Mouse (Mus musculus) gastrocnemius, postnatal 14 days (tissue): ENCODE results near the gene Abt1. TPM values are rescaled to one million over a fixed set of nuclear protein-coding genes. Genes with fewer than 3 reads are reported as not detected.

ENCODE experiments used
- DNase-seq: peaks from one replicate; pipeline ENCODE4 v3.0.0; 2021; ENCODE audit warnings: mixed read lengths
- intact Hi-C: fragments of 180-260 bp; cut with DNase I; formaldehyde crosslinking; loops from one replicate; pipeline ENCODE4 v1.15.1; 2025; ENCODE audit warnings: low total_unique reads
- total RNA-seq, 2 experiments: library from RNA; stranded (reverse); gene quantifications; 2 replicates each; pipeline ENCODE4 v1.2.3; 2021

Gene Abt1
- total RNA-seq, 2 experiments from 2014 or later = 4.5 to 4.7 TPM

- intact Hi-C loops = no loop called here
- no peak for DNase-seq
Observed at GRCm38 (mm10) chr13:23387548-23387947, 36.1 kb downstream of the Abt1 start.

- intact Hi-C loops = no loop called here
- DNase-seq = no peak
Observed at GRCm38 (mm10) chr13:23383127-23383526, 40.5 kb downstream of the Abt1 start.

GRCm38 (mm10) chr13:23372433-23372832 lies 51.2 kb downstream of the Abt1 start:
- DNase-seq = peak; percentile 16
- intact Hi-C loops = no loop called here

- no peak for DNase-seq
Observed at GRCm38 (mm10) chr13:23370075-23370474, 53.6 kb downstream of the Abt1 start.

GRCm38 (mm10) chr13:23369421-23369765 lies 54.3 kb downstream of the Abt1 start:
- no peak for DNase-seq
- intact Hi-C loops = no loop called here

More at GRCm38 (mm10) chr13:23370075-23370474, 53.6 kb downstream of the Abt1 start:
- intact Hi-C loops = no loop called here

GRCm38 (mm10) chr13:23368583-23369420 lies 54.9 kb downstream of the Abt1 start, which contains the start of gene Zfp322a:
TSS of gene Zfp322a (minus strand) at chr13:23369208.
- peak; percentile 96 for DNase-seq
- intact Hi-C loops = no loop called here

Other genes with a start within 250 kb of the Abt1 start
- gene Vmn1r220, start 235.9 kb downstream of the Abt1 start, total RNA-seq = not detected
- gene Vmn1r221, start 209.7 kb downstream of the Abt1 start, total RNA-seq = not detected
- not detected for gene Vmn1r222, start 187.9 kb downstream of the Abt1 start, total RNA-seq
- not detected for gene Vmn1r223, start 176.7 kb downstream of the Abt1 start, total RNA-seq
- 10 to 100 TPM; 11.5 TPM for gene Zfp322a, start 54.7 kb downstream of the Abt1 start, total RNA-seq
- not detected for gene Btn1a1, start 42.0 kb upstream of the Abt1 start, total RNA-seq
- not detected for gene Btn2a2, start 65.0 kb upstream of the Abt1 start, total RNA-seq
- gene Hist1h4h, start 107.2 kb upstream of the Abt1 start, total RNA-seq = 100 to 1,000 TPM; 281 to 294 TPM
- gene Hist1h2af, start 110.0 kb upstream of the Abt1 start, total RNA-seq = 10 to 100 TPM; 61.2 to 77.1 TPM
- 10 to 100 TPM; 19.9 to 21.2 TPM for gene Hist1h3g, start 111.6 kb upstream of the Abt1 start, total RNA-seq
- gene Hist1h2bh, start 119.5 kb upstream of the Abt1 start, total RNA-seq = 1 to 10 TPM; 5.5 to 5.7 TPM
- gene Hist1h3f, start 120.2 kb upstream of the Abt1 start, total RNA-seq = 10 to 100 TPM; 24.2 to 25.2 TPM
- gene Hist1h4f, start 127.8 kb upstream of the Abt1 start, total RNA-seq = 100 to 1,000 TPM; 118 to 120 TPM
- 1 to 10 TPM; 8.2 to 9.3 TPM for gene Hist1h1d, start 129.4 kb upstream of the Abt1 start, total RNA-seq
- 10 to 100 TPM; 54.8 to 55.8 TPM for gene Hist1h3e, start 138.5 kb upstream of the Abt1 start, total RNA-seq
- gene Hist1h2ae, start 147.4 kb upstream of the Abt1 start, total RNA-seq = 10 to 100 TPM; 15.2 to 16.6 TPM
- 100 to 1,000 TPM; 102 to 113 TPM for gene Hist1h2bg, start 147.5 kb upstream of the Abt1 start, total RNA-seq
- 10 to 100 TPM; 47.0 to 49.6 TPM for gene Hist1h2bf, start 150.3 kb upstream of the Abt1 start, total RNA-seq
- 10 to 100 TPM; 13.9 to 14.8 TPM for gene Hist1h2ad, start 150.5 kb upstream of the Abt1 start, total RNA-seq
- gene Hist1h3d, start 151.9 kb upstream of the Abt1 start, total RNA-seq = 10 to 100 TPM; 13.5 to 15.2 TPM
- 10 to 100 TPM; 88.4 to 95.8 TPM for gene Hist1h4d, start 157.7 kb upstream of the Abt1 start, total RNA-seq
- 10 to 100 TPM; 25.3 to 25.8 TPM for gene Hist1h2be, start 197.3 kb upstream of the Abt1 start, total RNA-seq
- gene Hist1h1e, start 198.7 kb upstream of the Abt1 start, total RNA-seq = 100 to 1,000 TPM in 1 of 2 experiments, 10 to 100 TPM in 1; 91.2 to 121 TPM